Mouse (Mus musculus): ENCODE measurements around the gene Sned1. TPM values are rescaled to one million over a fixed set of nuclear protein-coding genes. Genes with fewer than 3 reads are reported as not detected.

The Sned1 gene
- total and polyA plus RNA-seq, 3 experiments = 0.22 TPM; not detected in 2

GRCm38 (mm10) chr1:93323973-93324372, 88.3 kb downstream of the Sned1 start:
- Histone ChIP-seq H3K27me3 (ENCODE audit: insufficient read depth, low read length) (no peaks in the 10 kb centered on the region), H3K4me1 (ENCODE audit: insufficient read depth, low read depth, low read length) (no peaks in the 10 kb centered on the region), H3K9me3 (replicated peaks) (no peaks in the 10 kb centered on the region), H3K4me3 (ENCODE audit: low read depth, low read length) (no peak overlapping the region), H3K36me3 (replicated peaks) (peaks cover 96% of the 10 kb centered on the region)
- TF ChIP-seq POLR2AphosphoS5 (IDR thresholded peaks at IDR 0.05; ENCODE audit: insufficient replicate concordance, low read depth, low read length) (no peak), GATA2 (IDR thresholded peaks at IDR 0.05; ENCODE audit: borderline replicate concordance, low read depth, low read length) (no peak), CTCF (IDR thresholded peaks at IDR 0.05; ENCODE audit: low read depth, low read length) (no peak), GATA1 (IDR thresholded peaks at IDR 0.05; ENCODE audit: borderline replicate concordance, low read length) (no peak), TAL1 (conservative IDR thresholded peaks at IDR 0.05; ENCODE audit: low read depth, low read length) (no peak)
- no peak for DNase-seq (ENCODE audit: low spot score)
- no peak for ATAC-seq (ENCODE audit: extremely low read depth, insufficient number of reproducible peaks, low FRiP score, poor library complexity, severe bottlenecking)

GRCm38 (mm10) chr1:93326446-93326845, 90.8 kb downstream of the Sned1 start:
- H3K36me3 ChIP-seq (replicated peaks) = peaks cover 95% of the 10 kb centered on the region
- TF ChIP-seq GATA2 (IDR thresholded peaks at IDR 0.05; ENCODE audit: borderline replicate concordance, low read depth, low read length) (no peak), TAL1 (conservative IDR thresholded peaks at IDR 0.05; ENCODE audit: low read depth, low read length) (no peak), CTCF (IDR thresholded peaks at IDR 0.05; ENCODE audit: low read depth, low read length) (no peak), POLR2AphosphoS5 (IDR thresholded peaks at IDR 0.05; ENCODE audit: insufficient replicate concordance, low read depth, low read length) (no peak), GATA1 (IDR thresholded peaks at IDR 0.05; ENCODE audit: borderline replicate concordance, low read length) (no peak)
- no peaks in the 10 kb centered on the region for H3K9me3 ChIP-seq (replicated peaks)
- no peak overlapping the region for H3K4me3 ChIP-seq (ENCODE audit: low read depth, low read length)
- ATAC-seq (ENCODE audit: extremely low read depth, insufficient number of reproducible peaks, low FRiP score, poor library complexity, severe bottlenecking) (no peak), DNase-seq (ENCODE audit: low spot score) (no peak)
- H3K4me1 ChIP-seq (ENCODE audit: insufficient read depth, low read depth, low read length) = no peaks in the 10 kb centered on the region
- H3K27me3 ChIP-seq (ENCODE audit: insufficient read depth, low read length) = no peaks in the 10 kb centered on the region

- ATAC-seq (ENCODE audit: extremely low read depth, insufficient number of reproducible peaks, low FRiP score, poor library complexity, severe bottlenecking) (no peak), DNase-seq (ENCODE audit: low spot score) (no peak)
- H3K36me3 ChIP-seq (replicated peaks) = peaks cover 89% of the 10 kb centered on the region
- no peaks in the 10 kb centered on the region for H3K9me3 ChIP-seq (replicated peaks)
- H3K4me3 ChIP-seq (ENCODE audit: low read depth, low read length) = no peak overlapping the region
- H3K4me1 ChIP-seq (ENCODE audit: insufficient read depth, low read depth, low read length) = no peaks in the 10 kb centered on the region
- H3K27me3 ChIP-seq (ENCODE audit: insufficient read depth, low read length) = no peaks in the 10 kb centered on the region
- TF ChIP-seq GATA2 (IDR thresholded peaks at IDR 0.05; ENCODE audit: borderline replicate concordance, low read depth, low read length) (no peak), POLR2AphosphoS5 (IDR thresholded peaks at IDR 0.05; ENCODE audit: insufficient replicate concordance, low read depth, low read length) (no peak), CTCF (IDR thresholded peaks at IDR 0.05; ENCODE audit: low read depth, low read length) (no peak), TAL1 (conservative IDR thresholded peaks at IDR 0.05; ENCODE audit: low read depth, low read length) (no peak), GATA1 (IDR thresholded peaks at IDR 0.05; ENCODE audit: borderline replicate concordance, low read length) (no peak)
Measured at GRCm38 (mm10) chr1:93334621-93335020, 99.0 kb downstream of the Sned1 start.

GRCm38 (mm10) chr1:93342648-93343503, 107.2 kb downstream of the Sned1 start, which contains the start of the genes Ppp1r7 and Pask:
Gene Ppp1r7, plus strand, starts transcription at chr1:93342854.
Gene Pask, minus strand, starts transcription at chr1:93343482.
- ATAC-seq (ENCODE audit: extremely low read depth, insufficient number of reproducible peaks, low FRiP score, poor library complexity, severe bottlenecking) (peak; percentile 92), DNase-seq (ENCODE audit: low spot score) (peak; percentile 99)
- Histone ChIP-seq H3K4me1 (ENCODE audit: insufficient read depth, low read depth, low read length) (peaks cover 40% of the 10 kb centered on the region), H3K36me3 (replicated peaks) (peaks cover 48% of the 10 kb centered on the region), H3K9me3 (replicated peaks) (no peaks in the 10 kb centered on the region), H3K27me3 (ENCODE audit: insufficient read depth, low read length) (no peaks in the 10 kb centered on the region), H3K4me3 (ENCODE audit: low read depth, low read length) (peak within 1 kb of the TSS; percentile 81)
- TF ChIP-seq GATA2 (IDR thresholded peaks at IDR 0.05; ENCODE audit: borderline replicate concordance, low read depth, low read length) = no peak
- TF ChIP-seq CTCF (IDR thresholded peaks at IDR 0.05; ENCODE audit: low read depth, low read length) = no peak
- TF ChIP-seq TAL1 (conservative IDR thresholded peaks at IDR 0.05; ENCODE audit: low read depth, low read length) = no peak
- TF ChIP-seq POLR2AphosphoS5 (IDR thresholded peaks at IDR 0.05; ENCODE audit: insufficient replicate concordance, low read depth, low read length) = no peak
- TF ChIP-seq GATA1 (IDR thresholded peaks at IDR 0.05; ENCODE audit: borderline replicate concordance, low read length) = no peak

GRCm38 (mm10) chr1:93343504-93344047, 107.9 kb downstream of the Sned1 start:
- no peak for TF ChIP-seq TAL1 (conservative IDR thresholded peaks at IDR 0.05; ENCODE audit: low read depth, low read length)
- no peak for TF ChIP-seq GATA2 (IDR thresholded peaks at IDR 0.05; ENCODE audit: borderline replicate concordance, low read depth, low read length)
- no peak for TF ChIP-seq POLR2AphosphoS5 (IDR thresholded peaks at IDR 0.05; ENCODE audit: insufficient replicate concordance, low read depth, low read length)
- no peak for TF ChIP-seq CTCF (IDR thresholded peaks at IDR 0.05; ENCODE audit: low read depth, low read length)
- TF ChIP-seq GATA1 (IDR thresholded peaks at IDR 0.05; ENCODE audit: borderline replicate concordance, low read length) = no peak
- DNase-seq (ENCODE audit: low spot score) (peak; percentile 100), ATAC-seq (ENCODE audit: extremely low read depth, insufficient number of reproducible peaks, low FRiP score, poor library complexity, severe bottlenecking) (peak; percentile 88)
- Histone ChIP-seq H3K4me1 (ENCODE audit: insufficient read depth, low read depth, low read length) (peaks cover 40% of the 10 kb centered on the region), H3K9me3 (replicated peaks) (no peaks in the 10 kb centered on the region), H3K4me3 (ENCODE audit: low read depth, low read length) (peak overlapping the region; percentile 81), H3K27me3 (ENCODE audit: insufficient read depth, low read length) (no peaks in the 10 kb centered on the region), H3K36me3 (replicated peaks) (peaks cover 49% of the 10 kb centered on the region)

- Histone ChIP-seq H3K36me3 (replicated peaks) (peaks cover 69% of the 10 kb centered on the region), H3K4me1 (ENCODE audit: insufficient read depth, low read depth, low read length) (peaks cover 29% of the 10 kb centered on the region), H3K4me3 (ENCODE audit: low read depth, low read length) (no peak overlapping the region), H3K27me3 (ENCODE audit: insufficient read depth, low read length) (no peaks in the 10 kb centered on the region), H3K9me3 (replicated peaks) (no peaks in the 10 kb centered on the region)
- ATAC-seq (ENCODE audit: extremely low read depth, insufficient number of reproducible peaks, low FRiP score, poor library complexity, severe bottlenecking) = no peak
- TF ChIP-seq CTCF (IDR thresholded peaks at IDR 0.05; ENCODE audit: low read depth, low read length) (no peak), GATA1 (IDR thresholded peaks at IDR 0.05; ENCODE audit: borderline replicate concordance, low read length) (no peak), GATA2 (IDR thresholded peaks at IDR 0.05; ENCODE audit: borderline replicate concordance, low read depth, low read length) (no peak), POLR2AphosphoS5 (IDR thresholded peaks at IDR 0.05; ENCODE audit: insufficient replicate concordance, low read depth, low read length) (no peak), TAL1 (conservative IDR thresholded peaks at IDR 0.05; ENCODE audit: low read depth, low read length) (no peak)
- DNase-seq (ENCODE audit: low spot score) = no peak
Measured at GRCm38 (mm10) chr1:93347176-93347575, 111.5 kb downstream of the Sned1 start.
